Mouse (Mus musculus): ENCODE measurements at regions not wholly inside any gene's neighbourhood (a gene's known extent, or its start where the extent isn't known, plus 50 kb on each side); places are given as distances from the start of the nearest gene placed in this dataset.

GRCm38 (mm10) chr19:21126670-21127069, 145.4 kb upstream of the Zfand5 start:
- Histone ChIP-seq H3K4me2 (replicated peaks; ENCODE audit: low read depth, low read length) (no peak overlapping the region), H3K4me3 (ENCODE audit: low read depth, low read length) (no peak overlapping the region), H3K9me3 (ENCODE audit: control insufficient read depth, low read depth, low read length) (no peaks in the 10 kb centered on the region), H3K27me3 (ENCODE audit: control insufficient read depth, insufficient read depth, low read length) (no peaks in the 10 kb centered on the region), H3K9ac (replicated peaks; ENCODE audit: low read depth, low read length) (no peak overlapping the region), H3K36me3 (ENCODE audit: control insufficient read depth, insufficient read depth, low read length) (no peaks in the 10 kb centered on the region), H3K4me1 (ENCODE audit: control insufficient read depth, insufficient read depth, low read length) (no peaks in the 10 kb centered on the region), H3K27ac (ENCODE audit: low read length) (no peak overlapping the region)
- no peak for ATAC-seq (ENCODE audit: insufficient number of reproducible peaks, insufficient read depth, low FRiP score, low read depth)
- WGBS, result 78% methylated on average over 2 of the region's 2 CpGs

GRCm38 (mm10) chr19:21119477-21119876, 152.6 kb upstream of the Zfand5 start:
- Histone ChIP-seq H3K27me3 (ENCODE audit: control insufficient read depth, insufficient read depth, low read length) (no peaks in the 10 kb centered on the region), H3K36me3 (ENCODE audit: control insufficient read depth, insufficient read depth, low read length) (no peaks in the 10 kb centered on the region), H3K4me2 (replicated peaks; ENCODE audit: low read depth, low read length) (no peak overlapping the region), H3K4me3 (ENCODE audit: low read depth, low read length) (no peak overlapping the region), H3K27ac (ENCODE audit: low read length) (no peak overlapping the region), H3K9ac (replicated peaks; ENCODE audit: low read depth, low read length) (no peak overlapping the region), H3K9me3 (ENCODE audit: control insufficient read depth, low read depth, low read length) (no peaks in the 10 kb centered on the region), H3K4me1 (ENCODE audit: control insufficient read depth, insufficient read depth, low read length) (no peaks in the 10 kb centered on the region)
- ATAC-seq (ENCODE audit: insufficient number of reproducible peaks, insufficient read depth, low FRiP score, low read depth), result no peak
- 73% methylated on average over 6 of the region's 6 CpGs for WGBS

GRCm38 (mm10) chr19:21118782-21119181, 153.3 kb upstream of the Zfand5 start:
- Histone ChIP-seq H3K4me2 (replicated peaks; ENCODE audit: low read depth, low read length) (no peak overlapping the region), H3K36me3 (ENCODE audit: control insufficient read depth, insufficient read depth, low read length) (no peaks in the 10 kb centered on the region), H3K27me3 (ENCODE audit: control insufficient read depth, insufficient read depth, low read length) (no peaks in the 10 kb centered on the region), H3K4me3 (ENCODE audit: low read depth, low read length) (no peak overlapping the region), H3K4me1 (ENCODE audit: control insufficient read depth, insufficient read depth, low read length) (no peaks in the 10 kb centered on the region), H3K9ac (replicated peaks; ENCODE audit: low read depth, low read length) (no peak overlapping the region), H3K9me3 (ENCODE audit: control insufficient read depth, low read depth, low read length) (no peaks in the 10 kb centered on the region), H3K27ac (ENCODE audit: low read length) (no peak overlapping the region)
- 86% methylated on average over 4 of the region's 4 CpGs for WGBS
- ATAC-seq (ENCODE audit: insufficient number of reproducible peaks, insufficient read depth, low FRiP score, low read depth), result no peak

- Histone ChIP-seq H3K4me2 (replicated peaks; ENCODE audit: low read depth, low read length) (no peak overlapping the region), H3K36me3 (ENCODE audit: control insufficient read depth, insufficient read depth, low read length) (no peaks in the 10 kb centered on the region), H3K9me3 (ENCODE audit: control insufficient read depth, low read depth, low read length) (no peaks in the 10 kb centered on the region), H3K9ac (replicated peaks; ENCODE audit: low read depth, low read length) (no peak overlapping the region), H3K4me3 (ENCODE audit: low read depth, low read length) (no peak overlapping the region), H3K27me3 (ENCODE audit: control insufficient read depth, insufficient read depth, low read length) (no peaks in the 10 kb centered on the region), H3K27ac (ENCODE audit: low read length) (no peak overlapping the region), H3K4me1 (ENCODE audit: control insufficient read depth, insufficient read depth, low read length) (no peaks in the 10 kb centered on the region)
- ATAC-seq (ENCODE audit: insufficient number of reproducible peaks, insufficient read depth, low FRiP score, low read depth), result no peak
- WGBS, result 85% methylated on average over 2 of the region's 2 CpGs
These were observed 156.4 kb upstream of the Zfand5 start for GRCm38 (mm10) chr19:21115693-21116092.

GRCm38 (mm10) chr19:21111836-21112235, 157.8 kb upstream of the Tmc1 start:
- no peaks in the 10 kb centered on the region for H3K36me3 ChIP-seq (ENCODE audit: control insufficient read depth, insufficient read depth, low read length)
- no peak overlapping the region for H3K9ac ChIP-seq (replicated peaks; ENCODE audit: low read depth, low read length)
- H3K27ac ChIP-seq (ENCODE audit: low read length), result no peak overlapping the region
- 91% methylated on average over 5 of the region's 5 CpGs for WGBS
- no peak overlapping the region for H3K4me2 ChIP-seq (replicated peaks; ENCODE audit: low read depth, low read length)
- H3K4me3 ChIP-seq (ENCODE audit: low read depth, low read length), result no peak overlapping the region
- H3K4me1 ChIP-seq (ENCODE audit: control insufficient read depth, insufficient read depth, low read length), result 0 out of 2 replicates have a peak, but pooled peaks cover 4% of the 10 kb centered on the region
- no peaks in the 10 kb centered on the region for H3K27me3 ChIP-seq (ENCODE audit: control insufficient read depth, insufficient read depth, low read length)
- H3K9me3 ChIP-seq (ENCODE audit: control insufficient read depth, low read depth, low read length), result no peaks in the 10 kb centered on the region
- ATAC-seq (ENCODE audit: insufficient number of reproducible peaks, insufficient read depth, low FRiP score, low read depth), result no peak

- no peaks in the 10 kb centered on the region for H3K36me3 ChIP-seq (ENCODE audit: control insufficient read depth, insufficient read depth, low read length)
- H3K4me3 ChIP-seq (ENCODE audit: low read depth, low read length), result no peak overlapping the region
- no peaks in the 10 kb centered on the region for H3K9me3 ChIP-seq (ENCODE audit: control insufficient read depth, low read depth, low read length)
- no peak overlapping the region for H3K9ac ChIP-seq (replicated peaks; ENCODE audit: low read depth, low read length)
- 0 out of 2 replicates have a peak, but pooled peaks cover 4% of the 10 kb centered on the region for H3K4me1 ChIP-seq (ENCODE audit: control insufficient read depth, insufficient read depth, low read length)
- H3K4me2 ChIP-seq (replicated peaks; ENCODE audit: low read depth, low read length), result no peak overlapping the region
- no peak for ATAC-seq (ENCODE audit: insufficient number of reproducible peaks, insufficient read depth, low FRiP score, low read depth)
- 84% methylated on average over 2 of the region's 2 CpGs for WGBS
- H3K27me3 ChIP-seq (ENCODE audit: control insufficient read depth, insufficient read depth, low read length), result no peaks in the 10 kb centered on the region
- no peak overlapping the region for H3K27ac ChIP-seq (ENCODE audit: low read length)
These were observed 154.3 kb upstream of the Tmc1 start for GRCm38 (mm10) chr19:21108311-21108710.

- Histone ChIP-seq H3K27me3 (ENCODE audit: control insufficient read depth, insufficient read depth, low read length) (no peaks in the 10 kb centered on the region), H3K9me3 (ENCODE audit: control insufficient read depth, low read depth, low read length) (no peaks in the 10 kb centered on the region), H3K4me1 (ENCODE audit: control insufficient read depth, insufficient read depth, low read length) (0 out of 2 replicates have a peak, but pooled peaks cover 4% of the 10 kb centered on the region), H3K36me3 (ENCODE audit: control insufficient read depth, insufficient read depth, low read length) (no peaks in the 10 kb centered on the region), H3K27ac (ENCODE audit: low read length) (no peak overlapping the region), H3K4me3 (ENCODE audit: low read depth, low read length) (no peak overlapping the region), H3K9ac (replicated peaks; ENCODE audit: low read depth, low read length) (no peak overlapping the region), H3K4me2 (replicated peaks; ENCODE audit: low read depth, low read length) (no peak overlapping the region)
- 0 out of 2 replicates have a peak, but pooled peaks have one; percentile 2 for ATAC-seq (ENCODE audit: insufficient number of reproducible peaks, insufficient read depth, low FRiP score, low read depth)
- WGBS, result 44% methylated on average over 3 of the region's 3 CpGs
These were observed 153.7 kb upstream of the Tmc1 start for GRCm38 (mm10) chr19:21107741-21108140.

GRCm38 (mm10) chr19:21107275-21107674, 153.3 kb upstream of the Tmc1 start:
- Histone ChIP-seq H3K4me2 (replicated peaks; ENCODE audit: low read depth, low read length) (no peak overlapping the region), H3K9ac (replicated peaks; ENCODE audit: low read depth, low read length) (no peak overlapping the region), H3K9me3 (ENCODE audit: control insufficient read depth, low read depth, low read length) (no peaks in the 10 kb centered on the region), H3K27ac (ENCODE audit: low read length) (no peak overlapping the region), H3K4me3 (ENCODE audit: low read depth, low read length) (no peak overlapping the region), H3K36me3 (ENCODE audit: control insufficient read depth, insufficient read depth, low read length) (no peaks in the 10 kb centered on the region), H3K4me1 (ENCODE audit: control insufficient read depth, insufficient read depth, low read length) (0 out of 2 replicates have a peak, but pooled peaks cover 4% of the 10 kb centered on the region), H3K27me3 (ENCODE audit: control insufficient read depth, insufficient read depth, low read length) (no peaks in the 10 kb centered on the region)
- 42% methylated on average over 4 of the region's 4 CpGs for WGBS
- ATAC-seq (ENCODE audit: insufficient number of reproducible peaks, insufficient read depth, low FRiP score, low read depth), result no peak

GRCm38 (mm10) chr19:21106766-21107165, 152.8 kb upstream of the Tmc1 start:
- Histone ChIP-seq H3K9me3 (ENCODE audit: control insufficient read depth, low read depth, low read length) (no peaks in the 10 kb centered on the region), H3K27ac (ENCODE audit: low read length) (peak overlapping the region; percentile 29; the same call in 1 of the 2 replicates)
- WGBS, result 71% methylated on average over 10 of the region's 10 CpGs

More at GRCm38 (mm10) chr19:21106766-21107165, 152.8 kb upstream of the Tmc1 start:
- Histone ChIP-seq H3K27me3 (ENCODE audit: control insufficient read depth, insufficient read depth, low read length) (no peaks in the 10 kb centered on the region), H3K4me1 (ENCODE audit: control insufficient read depth, insufficient read depth, low read length) (0 out of 2 replicates have a peak, but pooled peaks cover 4% of the 10 kb centered on the region), H3K9ac (replicated peaks; ENCODE audit: low read depth, low read length) (no peak overlapping the region), H3K4me2 (replicated peaks; ENCODE audit: low read depth, low read length) (no peak overlapping the region), H3K36me3 (ENCODE audit: control insufficient read depth, insufficient read depth, low read length) (no peaks in the 10 kb centered on the region), H3K4me3 (ENCODE audit: low read depth, low read length) (no peak overlapping the region)
- 0 out of 2 replicates have a peak, but pooled peaks have one; percentile 29 for ATAC-seq (ENCODE audit: insufficient number of reproducible peaks, insufficient read depth, low FRiP score, low read depth)
